ENCODE assay signal across 8 mouse cellular contexts in the genomic region with DNA sequence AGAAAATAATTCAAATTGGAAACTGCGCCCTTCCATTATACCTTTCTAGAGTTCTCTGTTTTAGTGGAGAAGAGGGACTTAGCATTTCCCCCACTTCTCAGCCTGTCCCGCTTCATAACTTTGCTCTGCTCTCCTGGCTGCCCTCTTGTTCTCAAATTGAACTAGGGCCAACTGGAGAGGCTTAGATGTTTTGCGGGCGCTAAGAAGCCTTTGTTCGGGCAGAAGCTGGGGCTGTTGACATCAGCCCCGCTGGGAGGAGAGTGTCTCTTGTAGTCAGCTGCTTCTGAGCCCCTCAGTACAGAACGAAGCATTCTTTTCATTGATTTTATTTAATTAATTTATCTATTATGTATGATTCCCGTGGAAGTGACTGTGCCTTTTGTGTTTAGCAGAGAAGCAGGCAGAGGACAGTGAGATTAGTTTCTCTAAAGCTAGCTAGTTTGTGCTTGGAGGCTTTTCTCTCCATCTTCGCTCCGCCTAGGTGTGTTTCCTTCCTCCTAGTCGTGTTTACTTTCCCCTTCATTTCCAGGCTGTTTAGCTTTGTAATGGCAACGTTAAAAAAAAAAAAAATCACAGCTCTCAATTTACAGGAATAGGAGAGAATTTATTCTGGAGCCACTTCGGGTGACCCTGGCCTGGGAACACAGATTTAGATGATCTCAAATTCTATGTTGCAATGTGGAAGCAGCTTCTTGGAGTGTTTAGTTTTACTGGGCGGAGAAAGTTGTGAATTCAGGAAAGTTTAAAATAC. TPM values are rescaled to one million over a fixed set of nuclear protein-coding genes. Genes with fewer than 3 reads are reported as not detected.
DNase-seq lines count a peak whose midpoint lies in the region; ATAC-seq lines count a peak whose summit lies in the region.

No protein-coding gene starts in this region.

- peaks cover 66% of the 10 kb centered on the region for H3K4me1 ChIP-seq in heart, embryonic 13.5 days
- H3K4me1 ChIP-seq in stomach, embryonic 16.5 days (ENCODE audit: control insufficient read depth, insufficient read depth, low read length): peaks cover 8% of the 10 kb centered on the region; the same call in 1 of the 2 replicates

- H3K4me2 ChIP-seq in heart, embryonic 13.5 days: peak overlapping the region; percentile 93
- peak overlapping the region; percentile 93 for H3K4me2 ChIP-seq in stomach, embryonic 16.5 days (ENCODE audit: low read depth, low read length)

- H3K9ac ChIP-seq in heart, embryonic 13.5 days: peak overlapping the region; percentile 94
- peak overlapping the region; percentile 87 for H3K9ac ChIP-seq in stomach, embryonic 16.5 days (ENCODE audit: low read length)

- WGBS in heart, embryonic 13.5 days: 20% methylated on average over 14 of the region's 14 CpGs
- 10% methylated on average over 14 of the region's 14 CpGs for WGBS in stomach, embryonic 16.5 days

- no peak for ATAC-seq in heart, embryonic 13.5 days (ENCODE audit: extremely low read depth, insufficient number of reproducible peaks, low FRiP score, low TSS enrichment)
- no peak for ATAC-seq in stomach, embryonic 16.5 days (ENCODE audit: insufficient read depth, low FRiP score)

- H3K4me3 ChIP-seq in heart, embryonic 13.5 days: peak overlapping the region; percentile 83
- H3K4me3 ChIP-seq in stomach, embryonic 16.5 days (replicated peaks; ENCODE audit: low read length): peak overlapping the region; percentile 73

- no peaks in the 10 kb centered on the region for H3K36me3 ChIP-seq in heart, embryonic 13.5 days
- H3K36me3 ChIP-seq in stomach, embryonic 16.5 days (ENCODE audit: control insufficient read depth, insufficient read depth, low read length): no peaks in the 10 kb centered on the region

- H3K9me3 ChIP-seq in heart, embryonic 13.5 days: no peaks in the 10 kb centered on the region
- no peaks in the 10 kb centered on the region for H3K9me3 ChIP-seq in stomach, embryonic 16.5 days (replicated peaks; ENCODE audit: control insufficient read depth, low read length)

- peaks cover 32% of the 10 kb centered on the region for H3K27me3 ChIP-seq in heart, embryonic 13.5 days (replicated peaks)
- no peaks in the 10 kb centered on the region for H3K27me3 ChIP-seq in stomach, embryonic 16.5 days (ENCODE audit: control insufficient read depth, insufficient read depth, low read length)

- DNase-seq in ovary, postnatal 36 days (ENCODE audit: low spot score): peak; percentile 39
- no peak for DNase-seq in ovary, adult 18-20 months (ENCODE audit: low spot score)
- peak; percentile 48 for DNase-seq in embryo, embryonic 10 days (ENCODE audit: low spot score)
- DNase-seq in kidney, postnatal 10 days: peak; percentile 32
- peak; percentile 54 for DNase-seq in lung, postnatal 14 days
- DNase-seq in ovary, postnatal 14 days (ENCODE audit: low spot score): no peak

- peak overlapping the region; percentile 90 for H3K27ac ChIP-seq in heart, embryonic 13.5 days (replicated peaks)
- H3K27ac ChIP-seq in stomach, embryonic 16.5 days (ENCODE audit: low read length): peak overlapping the region; percentile 77

RNA-seq across cellular contexts. Expression of gene St6gal1, which starts 2.2 kb away (rescaled TPM):
- 15.9 and 18.1 TPM in 2 replicates for polyA plus RNA-seq in heart, embryonic 13.5 days (2015; fragmentation: Nextera tagmentation; extraction: Ambion mirVana)
- polyA plus RNA-seq in stomach, embryonic 16.5 days (2015; fragmentation: Nextera tagmentation; extraction: Ambion mirVana): 16.6 and 17.6 TPM in 2 replicates

Comparison
In these comparisons a context has a peak if more than half of its experiments do, and no peak if none do; other contexts are left out.
1. DNase-seq: peak in ovary, postnatal 36 days (single experiment), embryo, embryonic 10 days (single experiment), kidney, postnatal 10 days (single experiment) and lung, postnatal 14 days (single experiment); none in ovary, adult 18-20 months (single experiment) and ovary, postnatal 14 days (single experiment).